Mouse (Mus musculus) heart, adult 2 months (tissue): Measurements from ENCODE around the gene Srrm3. TPM values are rescaled to one million over a fixed set of nuclear protein-coding genes. Genes with fewer than 3 reads are reported as not detected.

Experiments
- DNase-seq, 2 experiments: peaks; one replicate each; pipeline ENCODE4 v3.0.0; 2021
- H3K27ac ChIP-seq: fragments of 200-600 bp; 2 replicates; pipeline ENCODE4 v1.8.1; 2022
- H3K27me3 ChIP-seq: fragments of 200-500 bp; 2 replicates; pipeline ENCODE4 v1.6.1; 2012; ENCODE audit warnings: mild to moderate bottlenecking, low read length, inconsistent platforms, mixed read lengths; ENCODE audit not compliant: control insufficient read depth, insufficient read depth
- H3K36me3 ChIP-seq: fragments of 200-500 bp; 2 replicates; pipeline ENCODE4 v1.6.1; 2012; ENCODE audit warnings: low read length, inconsistent platforms; ENCODE audit not compliant: control insufficient read depth, insufficient read depth
- H3K4me1 ChIP-seq: fragments of 200-500 bp; 2 replicates; pipeline ENCODE4 v1.6.1; 2011; ENCODE audit warnings: low read length; ENCODE audit not compliant: control insufficient read depth, insufficient read depth
- H3K4me3 ChIP-seq: fragments of 200-600 bp; 2 replicates; pipeline ENCODE4 v1.8.1; 2022
- H3K79me2 ChIP-seq: fragments of 200-500 bp; replicated peaks from 2 replicates; pipeline ENCODE4 v1.6.1; 2012; ENCODE audit warnings: mild to moderate bottlenecking, inconsistent platforms, low read length, moderate library complexity, mixed read lengths; ENCODE audit not compliant: control insufficient read depth, insufficient read depth
- H3K9ac ChIP-seq: fragments of 200-500 bp; 2 replicates; pipeline ENCODE4 v1.6.1; 2012; ENCODE audit warnings: low read depth, mild to moderate bottlenecking, control low read depth, inconsistent platforms, low read length, mixed read lengths
- CTCF ChIP-seq: fragments of 200-600 bp; IDR thresholded peaks from 2 replicates; pipeline ENCODE4 v1.8.1; 2022; ENCODE audit warnings: antibody characterized with exemption, mild to moderate bottlenecking, moderate library complexity
- EP300 ChIP-seq: fragments of 200-500 bp; IDR thresholded peaks from 2 replicates; pipeline ENCODE4 v1.6.1; 2011; ENCODE audit warnings: low read depth, low read length, control low read depth; ENCODE audit not compliant: insufficient read depth
- POLR2A ChIP-seq: fragments of 200-500 bp; IDR thresholded peaks from 2 replicates; pipeline ENCODE4 v1.6.1; 2011; ENCODE audit warnings: mild to moderate bottlenecking, low read depth, low read length, control low read depth; ENCODE audit not compliant: insufficient read depth
- whole genome bisulfite sequencing: fragments of 180-500 bp; shearing (Covaris S2); methylation state at CpG from one replicate; pipeline ENCODE4 v1.1.7; 2018; 5-methylcytosine and 5-hydroxymethylcytosine counted together
- intact Hi-C: fragments of 180-260 bp; cut with DNase I; formaldehyde crosslinking; loops from one replicate; pipeline ENCODE4 v1.15.1; 2025
- polyA plus RNA-seq: library from polyadenylated mRNA; depleted of rRNA; stranded (reverse); fragments of >200 nt; gene quantifications from 2 replicates; pipeline ENCODE4 v1.2.3, GENCODE M21; 2012
- total RNA-seq, 2 experiments: library from RNA; stranded (reverse); gene quantifications; 2 replicates each; pipeline ENCODE4 v1.2.3; 2021

Srrm3 gene
- total and polyA plus RNA-seq, 3 experiments: not detected

DNA sequence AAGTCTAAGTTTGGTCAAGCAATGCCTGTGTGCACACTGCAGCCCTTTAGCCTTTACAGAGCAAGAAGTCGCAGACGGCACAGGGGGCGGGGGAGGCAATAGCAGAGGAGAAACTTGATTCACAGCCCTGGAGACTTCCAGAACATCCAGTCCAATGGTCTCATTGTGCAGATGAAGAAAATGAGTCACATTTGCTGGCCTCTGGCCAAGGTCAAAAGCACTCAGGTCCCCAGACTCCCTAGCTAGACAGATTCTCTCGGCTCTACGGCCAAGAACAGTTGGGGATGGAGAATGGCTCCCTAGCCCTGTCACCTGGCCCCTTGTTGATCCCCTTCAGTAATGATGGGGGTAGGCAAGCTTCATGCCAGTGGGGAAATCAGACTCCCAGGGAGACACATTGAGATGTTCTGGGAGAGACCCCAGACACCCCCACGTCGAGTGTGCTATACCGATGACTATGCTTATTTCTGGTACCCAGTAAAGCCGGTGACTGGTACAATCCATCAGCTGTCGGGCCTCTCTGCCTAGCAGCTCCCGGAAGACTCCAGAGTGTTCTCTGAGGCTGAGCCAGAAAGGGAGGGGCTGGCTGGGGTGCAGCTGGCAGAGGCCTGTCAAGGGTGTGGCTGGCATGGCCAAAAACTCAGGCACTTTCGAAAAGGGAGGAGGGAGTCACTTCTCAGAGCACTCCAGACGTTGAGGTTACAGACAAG, 72.9 kb downstream of the Srrm3 start:
- H3K4me3 ChIP-seq: no peak overlapping the region
- H3K27me3 ChIP-seq: no peaks in the 10 kb centered on the region
- H3K36me3 ChIP-seq: no peaks in the 10 kb centered on the region
- peaks cover 10% of the 10 kb centered on the region for H3K4me1 ChIP-seq
- peak; percentile 93 for DNase-seq
- H3K27ac ChIP-seq: peak overlapping the region; percentile 97
- no peaks in the 10 kb centered on the region for H3K79me2 ChIP-seq
- intact Hi-C loops: loop anchor here (5.0 kb wide), 1 partner anchor 183 kb away; no protein-coding TSS in a partner anchor
- H3K9ac ChIP-seq: peak overlapping the region; percentile 45; the same call in 1 of the 2 replicates
- TF ChIP-seq POLR2A (no peak; the same call in 1 of the 2 replicates), EP300 (peak; percentile 88), CTCF (no peak)
- 15% methylated on average over 13 of the region's 13 CpGs for WGBS

DNA sequence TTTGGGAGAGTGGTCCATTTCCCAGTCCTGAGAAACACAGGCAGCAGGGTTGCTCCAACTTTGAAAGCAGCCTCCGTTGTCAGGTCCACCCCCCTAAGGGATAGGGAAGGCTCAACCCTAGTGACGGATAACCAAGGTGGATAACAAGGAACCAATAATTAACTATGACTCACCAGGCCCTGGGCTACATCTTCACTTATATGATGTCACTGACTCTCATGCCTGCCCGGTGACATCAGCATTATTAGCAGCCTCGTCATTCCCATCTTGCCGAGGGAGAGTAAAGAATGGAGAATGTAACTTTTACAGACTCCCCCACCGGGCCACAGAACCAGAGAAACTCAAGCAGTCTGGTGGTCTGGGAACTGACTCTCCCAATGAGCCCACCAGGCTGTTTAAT, 78.0 kb downstream of the Srrm3 start:
- Histone ChIP-seq H3K9ac (no peak overlapping the region), H3K36me3 (no peaks in the 10 kb centered on the region), H3K79me2 (no peaks in the 10 kb centered on the region), H3K4me1 (peaks cover under 1% of the 10 kb centered on the region), H3K27me3 (no peaks in the 10 kb centered on the region), H3K4me3 (no peak overlapping the region), H3K27ac (no peak overlapping the region)
- 56% methylated on average over 6 of the region's 6 CpGs for WGBS
- DNase-seq: no peak
- intact Hi-C loops: no loop called here
- TF ChIP-seq CTCF (no peak), POLR2A (no peak), EP300 (no peak)

DNA sequence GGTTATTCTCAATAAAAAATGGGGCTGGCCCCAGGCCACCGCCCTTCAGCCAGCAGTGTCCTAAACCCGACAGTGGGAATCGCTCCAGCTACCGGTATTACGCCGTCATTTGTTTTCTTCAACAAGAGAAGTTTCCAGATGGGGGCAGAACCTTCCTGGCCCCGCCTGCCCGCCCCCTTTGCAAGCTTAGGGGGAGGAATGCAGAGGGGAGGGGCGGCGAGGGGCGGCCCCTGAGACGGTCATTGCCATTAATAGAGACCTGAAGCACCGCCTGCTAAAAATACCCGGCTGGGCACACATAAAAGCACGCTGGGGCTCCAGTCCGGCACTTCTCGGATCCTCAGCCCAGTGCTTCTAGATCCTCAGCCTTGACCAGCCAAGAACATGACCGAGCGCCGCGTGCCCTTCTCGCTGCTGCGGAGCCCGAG, 81.0 kb downstream of the Srrm3 start, which contains the start of gene Hspb1:
Hspb1 (plus strand) TSS at position 245 of the 428 bp plus-strand sequence.
- peak; percentile 94 for TF ChIP-seq POLR2A
- TF ChIP-seq CTCF: peak; percentile 22; the same call in 1 of the 2 replicates
- TF ChIP-seq EP300: peak; percentile 86; the same call in 1 of the 2 replicates
- Histone ChIP-seq H3K79me2 (no peaks in the 10 kb centered on the region), H3K4me3 (peak within 1 kb of the TSS; percentile 91), H3K9ac (peak within 1 kb of the TSS; percentile 91), H3K27ac (peak within 1 kb of the TSS; percentile 94), H3K36me3 (no peaks in the 10 kb centered on the region), H3K27me3 (no peaks in the 10 kb centered on the region), H3K4me1 (no peaks in the 10 kb centered on the region)
- intact Hi-C loops: loop anchor here (1.0 kb wide), 1 partner anchor 70 kb away; no protein-coding TSS in a partner anchor
- DNase-seq: peak; percentile 95 to 96
- WGBS: 1% methylated on average over 24 of the region's 24 CpGs

DNA sequence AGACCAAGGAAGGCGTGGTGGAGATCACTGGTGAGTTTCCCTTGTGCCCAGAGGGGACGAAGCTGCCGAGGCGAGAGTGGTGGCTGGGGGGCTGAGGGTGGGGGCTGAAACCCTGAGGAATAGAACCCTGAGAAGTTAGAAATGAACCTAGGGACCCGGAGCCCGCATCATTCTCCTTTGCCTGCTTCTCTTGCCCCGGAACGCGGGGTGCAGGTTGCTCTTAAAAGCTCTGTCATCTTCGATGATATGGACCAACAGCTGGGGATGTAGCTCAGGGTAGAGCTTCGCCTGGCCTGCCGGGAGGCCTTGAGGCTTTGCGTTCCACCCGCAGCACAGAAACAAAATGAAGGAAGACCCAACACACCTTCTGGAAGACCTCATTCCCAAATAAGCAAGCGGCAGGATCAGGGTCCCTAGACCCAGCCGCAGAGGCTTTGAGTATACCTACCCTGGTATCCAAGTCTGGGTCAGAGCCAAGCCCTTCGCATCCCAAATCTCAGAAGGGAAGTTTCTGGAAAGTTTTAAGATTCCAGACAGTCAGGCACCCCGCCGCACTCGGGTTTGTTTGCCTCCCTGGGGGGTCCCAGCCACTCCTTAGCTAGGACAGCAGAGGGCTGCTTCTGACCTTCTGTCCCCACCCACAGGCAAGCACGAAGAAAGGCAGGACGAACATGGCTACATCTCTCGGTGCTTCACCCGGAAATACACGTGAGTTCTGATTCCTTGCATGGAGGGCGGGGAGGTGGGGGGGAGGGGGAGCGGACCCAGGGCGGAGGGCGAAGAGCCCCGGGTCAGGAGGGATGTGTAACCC, 81.9 kb downstream of the Srrm3 start:
- peak overlapping the region; percentile 91 for H3K9ac ChIP-seq
- H3K36me3 ChIP-seq: no peaks in the 10 kb centered on the region
- TF ChIP-seq CTCF: peak; percentile 27
- TF ChIP-seq POLR2A: peak; percentile 54
- TF ChIP-seq EP300: no peak
- no peaks in the 10 kb centered on the region for H3K27me3 ChIP-seq
- H3K4me3 ChIP-seq: peak overlapping the region; percentile 91
- peaks cover 1% of the 10 kb centered on the region; the same call in 1 of the 2 replicates for H3K4me1 ChIP-seq
- H3K79me2 ChIP-seq: no peaks in the 10 kb centered on the region
- DNase-seq: peak; percentile 57 to 66
- intact Hi-C loops: loop anchor here (1.0 kb wide), 1 partner anchor 69 kb away; no protein-coding TSS in a partner anchor
- 3% methylated on average over 30 of the region's 30 CpGs for WGBS
- H3K27ac ChIP-seq: peak overlapping the region; percentile 94

DNA sequence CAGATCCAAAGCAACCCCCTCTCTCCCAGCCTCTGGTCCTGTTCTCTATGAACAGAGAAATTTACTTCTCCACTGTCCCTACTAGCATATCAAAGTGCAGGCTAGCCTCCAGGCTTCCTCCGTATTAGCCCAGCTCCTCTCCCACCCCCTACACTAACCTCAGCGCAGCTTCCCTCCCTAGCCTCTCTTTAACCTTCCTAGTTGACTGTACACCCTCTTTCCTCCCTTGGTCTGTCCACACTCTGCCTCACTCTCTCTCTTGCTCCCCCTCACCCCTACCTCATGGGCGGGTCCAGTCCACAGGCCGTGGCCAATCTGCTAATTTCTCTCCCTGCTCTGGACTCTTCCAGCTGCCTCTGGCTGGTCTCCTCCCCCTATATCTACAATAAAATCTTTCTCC, 83.6 kb downstream of the Srrm3 start:
- intact Hi-C loops: no loop called here
- Histone ChIP-seq H3K4me1 (peaks cover 1% of the 10 kb centered on the region; the same call in 1 of the 2 replicates), H3K27me3 (no peaks in the 10 kb centered on the region), H3K79me2 (no peaks in the 10 kb centered on the region), H3K27ac (no peak overlapping the region), H3K9ac (no peak overlapping the region), H3K4me3 (no peak overlapping the region), H3K36me3 (no peaks in the 10 kb centered on the region)
- DNase-seq: no peak
- TF ChIP-seq POLR2A: no peak
- TF ChIP-seq EP300: no peak
- no peak for TF ChIP-seq CTCF
- 62% methylated on average over 4 of the region's 4 CpGs for WGBS
